In the genomic region with DNA sequence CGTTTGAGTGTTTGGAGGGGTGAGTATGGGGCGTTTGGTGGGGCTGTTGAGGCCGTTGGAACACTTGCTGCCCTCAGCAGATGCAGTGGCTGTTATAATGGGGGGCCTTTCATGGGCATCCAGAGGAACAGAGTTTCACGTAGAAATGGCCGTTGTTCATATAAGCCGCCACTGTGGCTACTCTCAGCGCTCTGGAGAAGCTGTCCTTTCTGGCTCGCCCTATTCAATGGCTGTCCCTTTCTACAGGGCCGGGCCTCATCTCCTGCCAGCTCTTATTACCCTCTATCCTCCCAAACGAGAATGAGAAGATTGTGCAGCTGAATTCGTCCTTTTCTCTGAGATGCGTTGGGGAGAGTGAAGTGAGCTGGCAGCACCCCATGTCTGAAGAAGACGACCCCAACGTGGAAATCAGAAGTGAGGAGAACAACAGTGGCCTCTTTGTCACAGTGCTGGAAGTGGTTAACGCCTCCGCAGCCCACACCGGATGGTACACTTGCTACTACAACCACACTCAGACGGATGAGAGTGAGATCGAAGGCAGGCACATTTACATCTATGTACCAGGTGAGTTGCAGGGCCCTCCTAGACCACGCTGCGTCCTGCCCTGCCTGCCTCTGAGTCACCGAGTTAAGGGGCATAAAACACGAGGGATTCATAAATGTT, we compare ENCODE assay signal across 22 mouse cellular contexts. TPM values are rescaled to one million over a fixed set of nuclear protein-coding genes. Genes with fewer than 3 reads are reported as not detected.
DNase-seq lines count a peak whose midpoint lies in the region; ATAC-seq and TF ChIP-seq lines count a peak whose summit lies in the region.
"Had no signal": no experiment of that assay in that cellular context is flagged by ENCODE, and none has a peak within 500 bp of the region (broad histone marks: within the 10 kb centered on the region; RNA-seq: fewer than 3 reads in every experiment).

No protein-coding gene starts in this region.

- H3K4me2 ChIP-seq in forebrain, embryonic 13.5 days = no peak overlapping the region
- no peak overlapping the region for H3K4me2 ChIP-seq in forebrain, embryonic 11.5 days (ENCODE audit: low read depth, low read length, severe bottlenecking)
- no peak overlapping the region for H3K4me2 ChIP-seq in hindbrain, postnatal 0 days (ENCODE audit: low read depth, low read length)
- H3K4me2 ChIP-seq in midbrain, embryonic 13.5 days (replicated peaks) = no peak overlapping the region
- H3K4me2 ChIP-seq: intestine, embryonic 15.5 days had no signal

- peaks cover 14% of the 10 kb centered on the region for H3K27me3 ChIP-seq in forebrain, embryonic 13.5 days
- no peaks in the 10 kb centered on the region; the same call in 1 of the 2 replicates for H3K27me3 ChIP-seq in forebrain, embryonic 11.5 days (ENCODE audit: control insufficient read depth, insufficient read depth, low read length)
- H3K27me3 ChIP-seq in hindbrain, postnatal 0 days (ENCODE audit: insufficient read depth, low read length) = no peaks in the 10 kb centered on the region
- no peaks in the 10 kb centered on the region; the same call in 1 of the 2 replicates for H3K27me3 ChIP-seq in hindbrain, embryonic 10.5 days (ENCODE audit: insufficient read depth, poor library complexity, severe bottlenecking)
- peaks cover 53% of the 10 kb centered on the region for H3K27me3 ChIP-seq in megakaryocyte, embryonic 14.5 days (replicated peaks)
- peaks cover 24% of the 10 kb centered on the region for H3K27me3 ChIP-seq in midbrain, embryonic 13.5 days
- H3K27me3 ChIP-seq: intestine, embryonic 15.5 days had no signal

- no peaks in the 10 kb centered on the region for H3K36me3 ChIP-seq in forebrain, embryonic 13.5 days (ENCODE audit: poor library complexity, severe bottlenecking)
- H3K36me3 ChIP-seq in forebrain, embryonic 11.5 days (ENCODE audit: control insufficient read depth, insufficient read depth, low read length) = no peaks in the 10 kb centered on the region
- H3K36me3 ChIP-seq in hindbrain, postnatal 0 days (ENCODE audit: insufficient read depth, low read length) = no peaks in the 10 kb centered on the region
- peaks cover 11% of the 10 kb centered on the region; the same call in 1 of the 2 replicates for H3K36me3 ChIP-seq in hindbrain, embryonic 10.5 days
- no peaks in the 10 kb centered on the region for H3K36me3 ChIP-seq in megakaryocyte, embryonic 14.5 days (replicated peaks; ENCODE audit: low read length)
- H3K36me3 ChIP-seq in midbrain, embryonic 13.5 days = no peaks in the 10 kb centered on the region
- H3K36me3 ChIP-seq: intestine, embryonic 15.5 days had no signal

- no peak for TF ChIP-seq CTCF in hindbrain, postnatal 0 days (IDR thresholded peaks at IDR 0.05; ENCODE audit: low read depth)

- WGBS in forebrain, embryonic 13.5 days = 69% methylated on average over 23 of the region's 23 CpGs
- WGBS in forebrain, embryonic 11.5 days = 85% methylated on average over 23 of the region's 23 CpGs
- WGBS in hindbrain, postnatal 0 days = 74% methylated on average over 23 of the region's 23 CpGs
- 88% methylated on average over 23 of the region's 23 CpGs for WGBS in hindbrain, embryonic 10.5 days
- WGBS in midbrain, embryonic 13.5 days = 82% methylated on average over 23 of the region's 23 CpGs

- 0 out of 2 replicates have a peak, but pooled peaks have one; percentile 38 for ATAC-seq in forebrain, embryonic 13.5 days
- ATAC-seq in forebrain, embryonic 11.5 days (replicated peaks; ENCODE audit: low FRiP score) = no peak
- ATAC-seq in hindbrain, postnatal 0 days = peak; percentile 69; the same call in 1 of the 2 replicates
- ATAC-seq in megakaryocyte, adult 5-6 weeks (ENCODE audit: poor library complexity, severe bottlenecking) = no peak
- ATAC-seq in midbrain, embryonic 13.5 days = no peak
- ATAC-seq: activated CD4-positive, CD25-positive, alpha-beta regulatory T cell, adult 4 months; forebrain, embryonic 14.5 days; intestine, embryonic 15.5 days; Patski had no signal

- H3K4me1 ChIP-seq in forebrain, embryonic 13.5 days = no peaks in the 10 kb centered on the region
- H3K4me1 ChIP-seq in forebrain, embryonic 11.5 days (replicated peaks; ENCODE audit: control insufficient read depth, insufficient read depth, low read length) = no peaks in the 10 kb centered on the region
- H3K4me1 ChIP-seq in hindbrain, postnatal 0 days (ENCODE audit: insufficient read depth, low read length) = no peaks in the 10 kb centered on the region
- H3K4me1 ChIP-seq in hindbrain, embryonic 10.5 days (replicated peaks) = no peaks in the 10 kb centered on the region
- no peaks in the 10 kb centered on the region for H3K4me1 ChIP-seq in megakaryocyte, embryonic 14.5 days
- peaks cover 6% of the 10 kb centered on the region; the same call in 1 of the 2 replicates for H3K4me1 ChIP-seq in midbrain, embryonic 13.5 days (replicated peaks)
- H3K4me1 ChIP-seq: intestine, embryonic 15.5 days had no signal

- DNase-seq in forebrain, embryonic 11.5 days (ENCODE audit: low spot score) = no peak
- no peak for DNase-seq in hindbrain, postnatal 0 days (ENCODE audit: low spot score)
- DNase-seq in hindbrain, embryonic 10.5 days (ENCODE audit: low spot score) = no peak
- peak; percentile 63 for DNase-seq in retina, postnatal 1 day
- DNase-seq: adrenal gland, postnatal 14 days; cerebellum, adult 18-20 months; cerebellum, adult 9-11 months; cerebellum, postnatal 36 days; gastrocnemius, postnatal 10 days; heart, adult 18-20 months; heart, postnatal 10 days; heart, postnatal 4 days had no signal

- no peak overlapping the region for H3K27ac ChIP-seq in forebrain, embryonic 13.5 days
- H3K27ac ChIP-seq in forebrain, embryonic 11.5 days (ENCODE audit: low read depth, low read length) = no peak overlapping the region
- no peak overlapping the region for H3K27ac ChIP-seq in hindbrain, postnatal 0 days
- H3K27ac ChIP-seq in hindbrain, embryonic 10.5 days = no peak overlapping the region
- H3K27ac ChIP-seq in midbrain, embryonic 13.5 days = no peak overlapping the region
- H3K27ac ChIP-seq: heart, embryonic 10.5 days; intestine, embryonic 15.5 days had no signal

- no peak overlapping the region for H3K4me3 ChIP-seq in forebrain, embryonic 13.5 days
- no peak overlapping the region for H3K4me3 ChIP-seq in forebrain, embryonic 11.5 days (ENCODE audit: low read depth, low read length)
- no peak overlapping the region for H3K4me3 ChIP-seq in hindbrain, postnatal 0 days (ENCODE audit: low read length)
- no peak overlapping the region for H3K4me3 ChIP-seq in hindbrain, embryonic 10.5 days
- peak overlapping the region; percentile 20 for H3K4me3 ChIP-seq in megakaryocyte, embryonic 14.5 days (replicated peaks)
- H3K4me3 ChIP-seq in midbrain, embryonic 13.5 days (replicated peaks) = no peak overlapping the region
- H3K4me3 ChIP-seq: heart, embryonic 10.5 days; intestine, embryonic 15.5 days had no signal

- H3K9ac ChIP-seq in forebrain, embryonic 13.5 days = no peak overlapping the region
- H3K9ac ChIP-seq in forebrain, embryonic 11.5 days (ENCODE audit: low read length) = no peak overlapping the region
- H3K9ac ChIP-seq in hindbrain, postnatal 0 days (replicated peaks; ENCODE audit: low read length) = no peak overlapping the region
- H3K9ac ChIP-seq in midbrain, embryonic 13.5 days (replicated peaks) = no peak overlapping the region
- H3K9ac ChIP-seq: intestine, embryonic 15.5 days had no signal

- no peaks in the 10 kb centered on the region for H3K9me3 ChIP-seq in forebrain, embryonic 13.5 days (replicated peaks)
- H3K9me3 ChIP-seq in forebrain, embryonic 11.5 days (ENCODE audit: control insufficient read depth, low read length) = no peaks in the 10 kb centered on the region
- H3K9me3 ChIP-seq in hindbrain, postnatal 0 days (ENCODE audit: low read length) = no peaks in the 10 kb centered on the region
- no peaks in the 10 kb centered on the region for H3K9me3 ChIP-seq in hindbrain, embryonic 10.5 days
- no peaks in the 10 kb centered on the region for H3K9me3 ChIP-seq in megakaryocyte, embryonic 14.5 days
- H3K9me3 ChIP-seq in midbrain, embryonic 13.5 days = no peaks in the 10 kb centered on the region
- H3K9me3 ChIP-seq: heart, embryonic 10.5 days; intestine, embryonic 15.5 days had no signal

RNA-seq across cellular contexts. Expression of a gene that starts 11.3 kb away (rescaled TPM):
- 4.1 and 4.9 TPM in 2 replicates for polyA plus RNA-seq in forebrain, embryonic 13.5 days (2015; fragmentation: Nextera tagmentation; extraction: Ambion mirVana)
- 21.6 and 24.0 TPM in 2 replicates for polyA plus RNA-seq in forebrain, embryonic 11.5 days (2014; fragmentation: Nextera tagmentation; extraction: Ambion mirVana)
- 60.2 and 63.0 TPM in 2 replicates for total RNA-seq in hindbrain, postnatal 0 days (2014; rRNA removed)
- polyA plus RNA-seq in hindbrain, postnatal 0 days (2015; fragmentation: Nextera tagmentation; extraction: Ambion mirVana) = 21.9 and 25.7 TPM in 2 replicates
- 20.4 and 23.3 TPM in 2 replicates for polyA plus RNA-seq in hindbrain, embryonic 10.5 days (2016; fragmentation: Nextera tagmentation; extraction: Ambion mirVana)
- not detected in 2 replicates for polyA plus RNA-seq in megakaryocyte, embryonic 14.5 days (2012; ENCODE audit: insufficient read depth, low replicate concordance)
- 0.04 TPM in 1 of 2 replicates, not detected in the other for total RNA-seq in megakaryocyte, adult 5-6 weeks (2015)
- 0.12 and 0.29 TPM in 2 replicates for total RNA-seq in megakaryocyte, adult 5-6 weeks (2017)
- 4.2 and 5.2 TPM in 2 replicates for polyA plus RNA-seq in midbrain, embryonic 13.5 days (2015; fragmentation: Nextera tagmentation; extraction: Ambion mirVana)
- total RNA-seq: MEL had no signal
- polyA plus RNA-seq: activated CD4-positive, CD25-positive, alpha-beta regulatory T cell, adult 4 months had no signal

Comparison
In these comparisons a context has a peak if more than half of its experiments do, and no peak if none do; other contexts are left out.
1. ATAC-seq: peak in forebrain, embryonic 13.5 days (single experiment) and hindbrain, postnatal 0 days (single experiment); none in forebrain, embryonic 11.5 days (single experiment), megakaryocyte, adult 5-6 weeks (single experiment) and midbrain, embryonic 13.5 days (single experiment).